Mouse (Mus musculus): ENCODE results near the gene Pif1.

- peak; percentile 74 for TF ChIP-seq ETS1 (IDR thresholded peaks at IDR 0.05; ENCODE audit: low read depth, low read length)
- no peak for TF ChIP-seq CHD2 (IDR thresholded peaks at IDR 0.05; ENCODE audit: low read length)
- TF ChIP-seq CTCF (IDR thresholded peaks at IDR 0.05 in 2 of 3, conservative IDR thresholded peaks at IDR 0.05 in 1 of 3; ENCODE audit: control insufficient read depth in 1 of 3, insufficient read depth in 1 of 3, low read depth in 2 of 3, low read length in 3 of 3, poor library complexity in 1 of 3, severe bottlenecking in 1 of 3) = no peak
- no peak for TF ChIP-seq ZC3H11A (IDR thresholded peaks at IDR 0.05; ENCODE audit: low read depth, low read length)
- TF ChIP-seq MAFK (IDR thresholded peaks at IDR 0.05; ENCODE audit: borderline replicate concordance, low read depth, low read length) = no peak
- TF ChIP-seq RAD21 (IDR thresholded peaks at IDR 0.05; ENCODE audit: low read depth, low read length) = no peak
- no peak for TF ChIP-seq USF1 (IDR thresholded peaks at IDR 0.05; ENCODE audit: low read depth, low read length)
- peak; percentile 31 to 37; a peak in 1 of 4 replicates for TF ChIP-seq POLR2A (IDR thresholded peaks at IDR 0.05; ENCODE audit: control insufficient read depth in 1 of 2, insufficient read depth in 1 of 2, low read depth in 1 of 2, low read length in 2 of 2, poor library complexity in 1 of 2)
- no peak for TF ChIP-seq KAT2A (conservative IDR thresholded peaks at IDR 0.05; ENCODE audit: low read depth, low read length)
- no peak for TF ChIP-seq POLR2AphosphoS5 (IDR thresholded peaks at IDR 0.05; ENCODE audit: borderline replicate concordance, low read depth, low read length)
Observed at GRCm38 (mm10) chr9:65550079-65550831, 36.7 kb upstream of the Pif1 start.

Data from MEL (cell line).